Mouse (Mus musculus) C2C12 (cell line): ENCODE measurements around the gene Cdc16. TPM values are rescaled to one million over a fixed set of nuclear protein-coding genes. Genes with fewer than 3 reads are reported as not detected.

Experiments
- H3K27me3 ChIP-seq: one replicate; pipeline ENCODE4 v1.6.1; 2011; ENCODE audit not compliant: control insufficient read depth, insufficient read depth, insufficient read length
- H3K36me3 ChIP-seq: one replicate; pipeline ENCODE4 v1.6.1; 2011; ENCODE audit not compliant: control insufficient read depth, insufficient read depth
- H3K4me3 ChIP-seq: one replicate; pipeline ENCODE4 v1.5.1; 2011; ENCODE audit warnings: mild to moderate bottlenecking, control low read depth; ENCODE audit not compliant: poor library complexity, insufficient read depth, severe bottlenecking
- H3K79me2 ChIP-seq: one replicate; pipeline ENCODE4 v1.6.1; 2011; ENCODE audit not compliant: control insufficient read depth, insufficient read depth
- H3K79me3 ChIP-seq: one replicate; pipeline ENCODE4 v1.6.1; 2011; ENCODE audit warnings: low read depth, control low read depth
- H3ac ChIP-seq: one replicate; pipeline ENCODE3; 2011; ENCODE audit warnings: low read depth; ENCODE audit not compliant: control insufficient read depth, insufficient read length
- CEBPB ChIP-seq: IDR thresholded peaks from one replicate; pipeline ENCODE4 v1.6.1; 2011; ENCODE audit warnings: low read depth, mild to moderate bottlenecking, control low read depth, moderate library complexity
- CTCF ChIP-seq: IDR thresholded peaks from one replicate; pipeline ENCODE4 v1.5.1; 2011; ENCODE audit not compliant: control insufficient read depth, insufficient read depth, insufficient read length
- FOSL1 ChIP-seq: IDR thresholded peaks from one replicate; pipeline ENCODE4 v1.8.0; 2011; ENCODE audit warnings: mild to moderate bottlenecking, low read length; ENCODE audit not compliant: poor library complexity, insufficient read depth, severe bottlenecking
- MAX ChIP-seq: IDR thresholded peaks from one replicate; pipeline ENCODE4 v1.6.1; 2011; ENCODE audit warnings: mild to moderate bottlenecking, control low read depth
- MYOD1 ChIP-seq: IDR thresholded peaks from one replicate; pipeline ENCODE4 v1.6.1; 2011; ENCODE audit warnings: low read depth; ENCODE audit not compliant: control insufficient read depth, insufficient read length
- MYOG ChIP-seq: IDR thresholded peaks from one replicate; pipeline ENCODE4 v1.6.1; 2011; ENCODE audit not compliant: control insufficient read depth, insufficient read length; ENCODE audit errors: extremely low read depth
- USF1 ChIP-seq: IDR thresholded peaks from one replicate; pipeline ENCODE4 v1.6.1; 2011; ENCODE audit warnings: low read depth, mild to moderate bottlenecking, control low read depth, moderate library complexity
- polyA plus RNA-seq: library from polyadenylated mRNA; unstranded; fragments of >200 nt; fragmentation: generic; extraction: Trizol; gene quantifications from one replicate; pipeline ENCODE4 v1.2.1, GENCODE M21; 2012; ENCODE audit warnings: missing spikeins

The Cdc16 gene
- polyA plus RNA-seq, 1 experiment = 64.0 TPM

DNA sequence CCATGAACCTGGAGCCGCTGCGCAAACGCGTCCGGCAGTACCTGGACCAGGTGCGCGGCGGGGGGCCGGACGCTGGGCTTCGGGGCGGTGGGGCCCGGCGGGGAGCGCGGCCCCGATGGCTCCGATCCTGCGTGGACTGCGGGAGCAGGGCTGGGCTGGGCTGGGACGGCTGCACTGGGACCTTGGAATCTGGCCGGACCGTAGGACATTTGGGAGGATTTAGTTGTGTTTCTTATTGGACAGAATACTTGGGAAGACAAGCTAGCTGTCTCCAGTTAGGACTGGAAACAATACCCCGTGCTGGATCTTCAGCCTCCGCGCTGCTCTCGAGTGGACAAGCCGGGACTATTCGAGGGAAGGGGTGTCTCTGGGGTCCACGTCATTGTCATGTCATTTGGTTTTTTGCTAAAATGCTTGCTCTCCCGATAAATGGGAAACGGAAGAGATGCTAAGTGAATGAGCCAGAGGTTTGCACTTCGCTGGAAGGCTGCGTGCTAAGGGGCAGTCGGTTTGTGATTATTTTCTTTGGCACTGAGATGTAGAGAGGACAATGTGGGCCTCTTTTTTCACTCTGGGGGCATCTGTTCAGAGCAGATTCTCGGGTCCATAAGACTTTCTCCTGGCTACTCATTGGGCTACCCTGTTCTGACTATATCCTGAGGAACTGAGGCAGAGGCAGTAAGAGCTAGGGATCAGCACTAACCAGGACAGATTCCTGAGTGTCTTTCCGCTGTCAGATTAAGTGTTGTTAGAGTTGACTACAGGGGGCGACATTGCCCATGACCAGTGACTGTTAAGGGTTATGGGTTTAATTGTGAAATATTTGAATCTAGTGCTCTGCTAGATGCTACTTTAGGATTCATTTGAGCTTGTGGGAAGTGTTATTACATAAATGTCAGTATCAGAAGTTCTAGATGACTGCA lies 590 bp downstream of the Cdc16 start:
- Histone ChIP-seq H3K27me3 (no peaks in the 10 kb centered on the region), H3K4me3 (peak overlapping the region; percentile 87), H3ac (peak overlapping the region; percentile 77), H3K79me2 (peaks cover 43% of the 10 kb centered on the region), H3K79me3 (peaks cover 31% of the 10 kb centered on the region), H3K36me3 (peaks cover 32% of the 10 kb centered on the region)
- no peak for TF ChIP-seq MAX
- TF ChIP-seq CEBPB = peak; percentile 61
- no peak for TF ChIP-seq FOSL1

DNA sequence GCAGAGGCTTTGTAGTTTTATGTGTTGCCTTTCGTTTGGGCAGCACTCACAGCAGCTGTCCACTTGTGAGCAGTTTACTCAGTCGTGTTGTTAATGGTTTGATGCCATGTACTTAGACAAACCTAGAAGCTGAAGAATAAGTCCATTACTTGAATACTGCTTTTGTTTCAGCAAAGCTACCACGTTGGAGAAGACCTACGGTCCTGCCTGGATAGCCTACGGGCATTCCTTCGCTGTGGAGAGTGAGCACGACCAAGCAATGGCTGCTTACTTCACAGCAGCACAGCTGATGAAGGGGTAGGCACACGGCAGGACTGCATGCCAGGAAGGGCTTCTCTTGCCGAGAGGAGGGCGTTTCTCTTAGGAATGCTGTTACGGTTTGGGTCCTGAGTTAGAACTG lies 11.7 kb downstream of the Cdc16 start:
- H3K4me3 ChIP-seq = no peak overlapping the region
- no peak overlapping the region for H3ac ChIP-seq
- TF ChIP-seq MAX (no peak), USF1 (no peak), FOSL1 (no peak), MYOD1 (no peak), CTCF (no peak), CEBPB (no peak)
- no peaks in the 10 kb centered on the region for H3K27me3 ChIP-seq
- H3K36me3 ChIP-seq = peaks cover 82% of the 10 kb centered on the region
- H3K79me3 ChIP-seq = no peaks in the 10 kb centered on the region
- no peaks in the 10 kb centered on the region for H3K79me2 ChIP-seq

GRCm38 (mm10) chr8:13780536-13780935 lies 23.1 kb downstream of the Cdc16 start:
- no peak overlapping the region for H3K4me3 ChIP-seq
- H3ac ChIP-seq = no peak overlapping the region
- H3K36me3 ChIP-seq = peaks cover 62% of the 10 kb centered on the region
- no peaks in the 10 kb centered on the region for H3K79me3 ChIP-seq
- H3K79me2 ChIP-seq = no peaks in the 10 kb centered on the region
- TF ChIP-seq CEBPB (no peak), MAX (no peak), MYOG (no peak), MYOD1 (no peak)
- no peaks in the 10 kb centered on the region for H3K27me3 ChIP-seq

GRCm38 (mm10) chr8:13785250-13785763 lies 27.8 kb downstream of the Cdc16 start, which contains the start of gene Upf3a:
TSS of gene Upf3a (plus strand) at chr8:13785615.
- H3K4me3 ChIP-seq = peak within 1 kb of the TSS; percentile 53
- H3K36me3 ChIP-seq = peaks cover 47% of the 10 kb centered on the region
- H3ac ChIP-seq = peak within 1 kb of the TSS; percentile 98
- TF ChIP-seq CTCF (peak; percentile 52), USF1 (no peak), MYOG (no peak), MAX (peak; percentile 89), FOSL1 (no peak), MYOD1 (no peak), CEBPB (no peak)
- H3K27me3 ChIP-seq = no peaks in the 10 kb centered on the region
- peaks cover 38% of the 10 kb centered on the region for H3K79me2 ChIP-seq
- peaks cover 10% of the 10 kb centered on the region for H3K79me3 ChIP-seq

- peaks cover 10% of the 10 kb centered on the region for H3K79me3 ChIP-seq
- H3K36me3 ChIP-seq = peaks cover 42% of the 10 kb centered on the region
- TF ChIP-seq CTCF (peak; percentile 84), MYOG (no peak)
- no peaks in the 10 kb centered on the region for H3K27me3 ChIP-seq
- peak overlapping the region; percentile 53 for H3K4me3 ChIP-seq
- peaks cover 38% of the 10 kb centered on the region for H3K79me2 ChIP-seq
- peak overlapping the region; percentile 91 for H3ac ChIP-seq
Measured at GRCm38 (mm10) chr8:13785764-13786299, 28.4 kb downstream of the Cdc16 start.

DNA sequence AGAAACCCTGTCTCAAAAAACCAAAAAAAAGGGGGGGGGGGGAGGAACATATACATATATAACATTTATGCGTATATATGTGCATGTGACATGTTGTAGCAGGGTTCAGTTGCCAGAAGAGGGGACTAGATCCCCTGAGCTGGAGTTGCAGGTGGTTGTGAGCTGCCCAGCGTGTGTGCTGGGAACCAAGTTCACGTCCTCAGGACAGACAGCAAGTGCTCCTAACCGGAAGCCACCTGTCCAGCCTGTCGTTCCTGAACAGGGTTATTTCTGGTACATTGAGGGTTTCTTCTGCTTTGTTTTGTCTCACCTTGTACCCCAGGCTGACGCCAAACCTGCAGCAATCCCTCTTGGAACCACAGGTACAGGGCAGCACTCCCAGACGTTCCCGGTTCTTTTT lies 32.1 kb downstream of the Cdc16 start:
- Histone ChIP-seq H3K4me3 (no peak overlapping the region), H3K36me3 (peaks cover 52% of the 10 kb centered on the region), H3K79me3 (peaks cover 10% of the 10 kb centered on the region), H3K27me3 (no peaks in the 10 kb centered on the region), H3K79me2 (peaks cover 38% of the 10 kb centered on the region), H3ac (no peak overlapping the region)
- no peak for TF ChIP-seq MYOD1
- no peak for TF ChIP-seq USF1
- no peak for TF ChIP-seq MAX
- no peak for TF ChIP-seq CEBPB
- TF ChIP-seq MYOG = no peak
- TF ChIP-seq CTCF = no peak
- TF ChIP-seq FOSL1 = no peak
